Mouse (Mus musculus) limb, embryonic 15.5 days (tissue): ENCODE measurements at regions not wholly inside any gene's neighbourhood (a gene's known extent, or its start where the extent isn't known, plus 50 kb on each side); places are given as distances from the start of the nearest gene placed in this dataset.
A peak's percentile ranks its signal among the peaks of the same experiment; 100 is the strongest.

ENCODE experiments used
- ATAC-seq: fragments of 200-750 bp; cut with Nextera tagmentation; 2 replicates; pipeline ENCODE4 v1.8.0; 2017; ENCODE audit warnings: low read depth, moderate TSS enrichment; ENCODE audit not compliant: insufficient number of reproducible peaks, low FRiP score, low TSS enrichment
- H3K27ac ChIP-seq: fragments of 300-500 bp; sonication (generic); 2 replicates; pipeline ENCODE4 v1.5.1; 2015; ENCODE audit warnings: moderate library complexity, mild to moderate bottlenecking, inconsistent platforms
- H3K27me3 ChIP-seq: fragments of 300-500 bp; sonication (generic); 2 replicates; pipeline ENCODE4 v1.6.1; 2015; ENCODE audit warnings: inconsistent platforms
- H3K36me3 ChIP-seq: fragments of 300-500 bp; sonication (generic); 2 replicates; pipeline ENCODE4 v1.6.1; 2015; ENCODE audit warnings: inconsistent platforms
- H3K4me1 ChIP-seq: fragments of 300-500 bp; sonication (generic); 2 replicates; pipeline ENCODE4 v1.6.1; 2015; ENCODE audit warnings: inconsistent platforms
- H3K4me2 ChIP-seq: fragments of 300-500 bp; sonication (generic); 2 replicates; pipeline ENCODE4 v1.6.1; 2015; ENCODE audit warnings: mild to moderate bottlenecking, inconsistent platforms
- H3K4me3 ChIP-seq: fragments of 300-500 bp; sonication (generic); 2 replicates; pipeline ENCODE4 v1.5.1; 2015; ENCODE audit warnings: mild to moderate bottlenecking, inconsistent platforms
- H3K9ac ChIP-seq: fragments of 300-500 bp; sonication (generic); 2 replicates; pipeline ENCODE4 v1.6.1; 2015; ENCODE audit warnings: inconsistent platforms
- H3K9me3 ChIP-seq: fragments of 300-500 bp; sonication (generic); 2 replicates; pipeline ENCODE4 v1.6.1; 2016; ENCODE audit warnings: inconsistent platforms
- WGBS: fragments of 180-500 bp; shearing (Covaris S2); methylation state at CpG from one replicate; pipeline ENCODE4 v1.1.7; 2015; 5-methylcytosine and 5-hydroxymethylcytosine counted together

- H3K4me1 ChIP-seq: peaks cover 4% of the 10 kb centered on the region; the same call in 1 of the 2 replicates
- H3K36me3 ChIP-seq: no peaks in the 10 kb centered on the region
- H3K4me3 ChIP-seq: no peak overlapping the region
- ATAC-seq: no peak
- H3K9ac ChIP-seq: no peak overlapping the region
- H3K9me3 ChIP-seq: no peaks in the 10 kb centered on the region
- H3K27ac ChIP-seq: no peak overlapping the region
- H3K4me2 ChIP-seq: no peak overlapping the region
- H3K27me3 ChIP-seq: no peaks in the 10 kb centered on the region
Measured at GRCm38 (mm10) chr16:7637993-7638392, 786.9 kb downstream of the Tmem114 start.

- Histone ChIP-seq H3K27me3 (no peaks in the 10 kb centered on the region), H3K36me3 (no peaks in the 10 kb centered on the region), H3K4me1 (peaks cover 4% of the 10 kb centered on the region; the same call in 1 of the 2 replicates), H3K9me3 (no peaks in the 10 kb centered on the region), H3K4me3 (no peak overlapping the region), H3K27ac (no peak overlapping the region), H3K4me2 (no peak overlapping the region), H3K9ac (no peak overlapping the region)
- WGBS: 76% methylated on average over 5 of the region's 5 CpGs
- ATAC-seq: no peak
Measured at GRCm38 (mm10) chr16:7637121-7637700, 787.7 kb downstream of the Tmem114 start.

- Histone ChIP-seq H3K4me1 (peaks cover 4% of the 10 kb centered on the region; the same call in 1 of the 2 replicates), H3K4me2 (no peak overlapping the region), H3K9me3 (no peaks in the 10 kb centered on the region), H3K27ac (no peak overlapping the region), H3K9ac (no peak overlapping the region), H3K36me3 (no peaks in the 10 kb centered on the region), H3K4me3 (no peak overlapping the region), H3K27me3 (no peaks in the 10 kb centered on the region)
- 58% methylated on average over 5 of the region's 5 CpGs for WGBS
- no peak for ATAC-seq
Measured at GRCm38 (mm10) chr16:7636326-7636725, 788.6 kb downstream of the Tmem114 start.

- Histone ChIP-seq H3K27ac (no peak overlapping the region), H3K9ac (no peak overlapping the region), H3K36me3 (no peaks in the 10 kb centered on the region), H3K4me1 (no peaks in the 10 kb centered on the region), H3K4me3 (no peak overlapping the region), H3K4me2 (no peak overlapping the region), H3K27me3 (no peaks in the 10 kb centered on the region), H3K9me3 (no peaks in the 10 kb centered on the region)
- WGBS: 21% methylated on average over 5 of the region's 5 CpGs
- ATAC-seq: no peak
Measured at GRCm38 (mm10) chr16:7632474-7632873, 792.5 kb downstream of the Tmem114 start.

- Histone ChIP-seq H3K4me2 (no peak overlapping the region), H3K9ac (no peak overlapping the region), H3K9me3 (no peaks in the 10 kb centered on the region), H3K36me3 (no peaks in the 10 kb centered on the region), H3K27me3 (no peaks in the 10 kb centered on the region), H3K4me3 (no peak overlapping the region), H3K4me1 (no peaks in the 10 kb centered on the region), H3K27ac (no peak overlapping the region)
- 76% methylated on average over 8 of the region's 8 CpGs for WGBS
- no peak for ATAC-seq
Measured at GRCm38 (mm10) chr16:7628351-7628750, 796.6 kb downstream of the Tmem114 start.

GRCm38 (mm10) chr16:7606602-7607001 is 818.3 kb downstream of the Tmem114 start:
- Histone ChIP-seq H3K4me1 (no peaks in the 10 kb centered on the region), H3K4me2 (no peak overlapping the region), H3K27ac (no peak overlapping the region), H3K4me3 (no peak overlapping the region), H3K36me3 (no peaks in the 10 kb centered on the region), H3K9ac (no peak overlapping the region), H3K27me3 (no peaks in the 10 kb centered on the region), H3K9me3 (no peaks in the 10 kb centered on the region)
- no peak for ATAC-seq
- WGBS: 72% methylated on average over 2 of the region's 2 CpGs

- Histone ChIP-seq H3K27me3 (no peaks in the 10 kb centered on the region), H3K4me2 (no peak overlapping the region), H3K9me3 (no peaks in the 10 kb centered on the region), H3K9ac (no peak overlapping the region), H3K4me1 (no peaks in the 10 kb centered on the region), H3K4me3 (no peak overlapping the region), H3K27ac (no peak overlapping the region), H3K36me3 (no peaks in the 10 kb centered on the region)
- WGBS: 4% methylated on average over 1 of the region's 1 CpGs
- no peak for ATAC-seq
Measured at GRCm38 (mm10) chr16:7602428-7602827, 822.5 kb downstream of the Tmem114 start.

GRCm38 (mm10) chr16:7574879-7575278 is 850.1 kb downstream of the Tmem114 start:
- Histone ChIP-seq H3K9ac (no peak overlapping the region), H3K9me3 (no peaks in the 10 kb centered on the region), H3K4me2 (no peak overlapping the region), H3K27ac (peak overlapping the region; percentile 59), H3K36me3 (no peaks in the 10 kb centered on the region), H3K4me1 (peaks cover 10% of the 10 kb centered on the region; the same call in 1 of the 2 replicates), H3K27me3 (no peaks in the 10 kb centered on the region), H3K4me3 (no peak overlapping the region)
- no peak for ATAC-seq
- WGBS: 29% methylated on average over 3 of the region's 3 CpGs

GRCm38 (mm10) chr16:7560841-7561240 is 864.1 kb downstream of the Tmem114 start:
- no peaks in the 10 kb centered on the region for H3K36me3 ChIP-seq
- H3K9ac ChIP-seq: no peak overlapping the region
- H3K9me3 ChIP-seq: no peaks in the 10 kb centered on the region
- 42% methylated on average over 2 of the region's 2 CpGs for WGBS
- H3K27ac ChIP-seq: no peak overlapping the region
- H3K4me2 ChIP-seq: no peak overlapping the region
- H3K4me1 ChIP-seq: no peaks in the 10 kb centered on the region
- no peak for ATAC-seq
- no peak overlapping the region for H3K4me3 ChIP-seq
- no peaks in the 10 kb centered on the region for H3K27me3 ChIP-seq

- no peak for ATAC-seq
- no peaks in the 10 kb centered on the region for H3K36me3 ChIP-seq
- no peaks in the 10 kb centered on the region for H3K9me3 ChIP-seq
- H3K4me1 ChIP-seq: 0 out of 2 replicates have a peak, but pooled peaks cover 4% of the 10 kb centered on the region
- no peak overlapping the region for H3K9ac ChIP-seq
- 91% methylated on average over 1 of the region's 1 CpGs for WGBS
- no peak overlapping the region for H3K27ac ChIP-seq
- no peak overlapping the region for H3K4me2 ChIP-seq
- H3K4me3 ChIP-seq: no peak overlapping the region
- no peaks in the 10 kb centered on the region for H3K27me3 ChIP-seq
Measured at GRCm38 (mm10) chr16:7559177-7559576, 865.8 kb downstream of the Tmem114 start.

GRCm38 (mm10) chr16:7558637-7559036 is 866.3 kb downstream of the Tmem114 start:
- Histone ChIP-seq H3K27me3 (no peaks in the 10 kb centered on the region), H3K9ac (no peak overlapping the region), H3K9me3 (no peaks in the 10 kb centered on the region), H3K27ac (no peak overlapping the region), H3K4me3 (no peak overlapping the region), H3K36me3 (no peaks in the 10 kb centered on the region), H3K4me1 (0 out of 2 replicates have a peak, but pooled peaks cover 4% of the 10 kb centered on the region), H3K4me2 (no peak overlapping the region)
- no peak for ATAC-seq
- WGBS: 84% methylated on average over 1 of the region's 1 CpGs

- Histone ChIP-seq H3K4me2 (no peak overlapping the region), H3K27me3 (no peaks in the 10 kb centered on the region), H3K4me3 (no peak overlapping the region), H3K9me3 (no peaks in the 10 kb centered on the region), H3K9ac (no peak overlapping the region), H3K27ac (no peak overlapping the region), H3K4me1 (0 out of 2 replicates have a peak, but pooled peaks cover 4% of the 10 kb centered on the region), H3K36me3 (no peaks in the 10 kb centered on the region)
- no peak for ATAC-seq
- WGBS: 82% methylated on average over 9 of the region's 9 CpGs
Measured at GRCm38 (mm10) chr16:7555911-7556310, 869.0 kb downstream of the Tmem114 start.

GRCm38 (mm10) chr16:7549568-7549967 is 875.4 kb downstream of the Tmem114 start:
- no peak for ATAC-seq
- Histone ChIP-seq H3K27ac (no peak overlapping the region), H3K9ac (no peak overlapping the region), H3K4me3 (no peak overlapping the region), H3K9me3 (no peaks in the 10 kb centered on the region), H3K36me3 (no peaks in the 10 kb centered on the region), H3K4me1 (peaks cover 4% of the 10 kb centered on the region; the same call in 1 of the 2 replicates), H3K4me2 (no peak overlapping the region), H3K27me3 (no peaks in the 10 kb centered on the region)
- WGBS: 41% methylated on average over 1 of the region's 1 CpGs
